Mouse (Mus musculus): ENCODE measurements at regions not wholly inside any gene's neighbourhood (a gene's known extent, or its start where the extent isn't known, plus 50 kb on each side); places are given as distances from the start of the nearest gene placed in this dataset.

DNA sequence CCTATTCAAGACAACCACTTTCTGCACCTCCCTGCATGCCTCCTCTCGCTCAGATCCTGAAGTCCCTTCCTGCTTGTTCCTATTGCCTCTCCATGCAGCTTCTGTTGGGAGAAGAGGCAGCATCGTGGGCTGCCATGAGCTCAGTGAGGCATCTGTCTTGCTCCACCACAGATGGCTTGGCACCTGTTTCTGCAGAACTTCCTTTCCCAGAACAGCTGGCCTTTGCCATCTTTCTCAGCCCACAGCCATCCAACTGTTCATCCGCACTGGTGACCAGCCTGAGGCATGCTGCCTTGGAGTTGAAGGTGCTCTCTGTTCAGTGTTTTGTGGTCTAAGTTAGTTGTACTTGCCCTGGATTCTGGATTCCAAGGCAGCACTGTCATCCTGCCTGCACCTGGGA lies 312.5 kb downstream of the Cmpk2 start:
- TF ChIP-seq CTCF (conservative IDR thresholded peaks at IDR 0.05; ENCODE audit: low read length) (no peak), POU5F1 (IDR thresholded peaks at IDR 0.05; ENCODE audit: borderline replicate concordance, low read length) (no peak)

Data from E14TG2a.4 (cell line).